Mouse (Mus musculus) midbrain, embryonic 11.5 days (tissue): Measurements from ENCODE around the gene Ankrd60. TPM values are rescaled to one million over a fixed set of nuclear protein-coding genes. Genes with fewer than 3 reads are reported as not detected.

ENCODE experiments used
- ATAC-seq: fragments of 200-750 bp; cut with Nextera tagmentation; 2 replicates; pipeline ENCODE4 v1.8.0; 2017; ENCODE audit warnings: moderate TSS enrichment, moderate library complexity; ENCODE audit not compliant: low FRiP score
- DNase-seq: peaks from one replicate; pipeline ENCODE4 v3.0.0; 2015; ENCODE audit warnings: low spot score; ENCODE audit errors: missing footprints
- H3K27ac ChIP-seq: fragments of 300-500 bp; sonication (generic); 2 replicates; pipeline ENCODE4 v1.5.1; 2014; ENCODE audit warnings: low read depth, low read length
- H3K27me3 ChIP-seq: fragments of 300-500 bp; sonication (generic); 2 replicates; pipeline ENCODE4 v1.6.1; 2014; ENCODE audit warnings: mild to moderate bottlenecking, low read length, moderate library complexity, mixed read lengths; ENCODE audit not compliant: control insufficient read depth, insufficient read depth
- H3K36me3 ChIP-seq: fragments of 300-500 bp; sonication (generic); 2 replicates; pipeline ENCODE4 v1.6.1; 2014; ENCODE audit warnings: mild to moderate bottlenecking, low read length, moderate library complexity, mixed read lengths; ENCODE audit not compliant: control insufficient read depth, insufficient read depth
- H3K4me1 ChIP-seq: fragments of 300-500 bp; sonication (generic); 2 replicates; pipeline ENCODE4 v1.6.1; 2014; ENCODE audit warnings: low read length; ENCODE audit not compliant: control insufficient read depth, insufficient read depth
- H3K4me2 ChIP-seq: fragments of 300-500 bp; sonication (generic); 2 replicates; pipeline ENCODE4 v1.6.1; 2014; ENCODE audit warnings: mild to moderate bottlenecking, moderate library complexity
- H3K4me3 ChIP-seq: fragments of 300-500 bp; sonication (generic); 2 replicates; pipeline ENCODE4 v1.5.1; 2014; ENCODE audit warnings: low read depth, low read length
- H3K9ac ChIP-seq: fragments of 300-500 bp; sonication (generic); 2 replicates; pipeline ENCODE4 v1.6.1; 2014; ENCODE audit warnings: low read length
- H3K9me3 ChIP-seq: fragments of 300-500 bp; sonication (generic); 2 replicates; pipeline ENCODE4 v1.6.1; 2016; ENCODE audit warnings: low read length; ENCODE audit not compliant: control insufficient read depth
- WGBS: fragments of 180-500 bp; shearing (Covaris S2); extraction: QIAGEN DNeasy Blood & Tissue Kit; methylation state at CpG from one replicate; pipeline ENCODE4 v1.1.7; 2014; 5-methylcytosine and 5-hydroxymethylcytosine counted together
- polyA plus RNA-seq: library from polyadenylated mRNA; unstranded; fragments of >200 nt; fragmentation: Nextera tagmentation; extraction: Ambion mirVana; gene quantifications from 2 replicates; pipeline ENCODE4 v1.2.1, GENCODE M21; 2014

The Ankrd60 gene
- polyA plus RNA-seq, 1 experiment from 2014 or later: not detected

GRCm38 (mm10) chr2:173587411-173587810 is 9.2 kb upstream of the Ankrd60 start:
- Histone ChIP-seq H3K4me1 (no peaks in the 10 kb centered on the region), H3K9me3 (no peaks in the 10 kb centered on the region), H3K4me2 (no peak overlapping the region), H3K9ac (no peak overlapping the region), H3K36me3 (no peaks in the 10 kb centered on the region), H3K4me3 (no peak overlapping the region), H3K27ac (no peak overlapping the region), H3K27me3 (peaks cover 19% of the 10 kb centered on the region)
- 80% methylated on average over 5 of the region's 5 CpGs for WGBS
- no peak for ATAC-seq
- DNase-seq: no peak

- Histone ChIP-seq H3K4me2 (peak overlapping the region; percentile 65), H3K4me1 (no peaks in the 10 kb centered on the region), H3K36me3 (no peaks in the 10 kb centered on the region), H3K27ac (no peak overlapping the region), H3K9ac (peak overlapping the region; percentile 47), H3K27me3 (peaks cover 19% of the 10 kb centered on the region), H3K4me3 (peak overlapping the region; percentile 31), H3K9me3 (no peaks in the 10 kb centered on the region)
- ATAC-seq (peak; percentile 65), DNase-seq (peak; percentile 99)
- WGBS: under 1% methylated on average over 68 of the region's 68 CpGs
These were observed 8.2 kb upstream of the Ankrd60 start for GRCm38 (mm10) chr2:173586118-173586968.

GRCm38 (mm10) chr2:173585387-173586117 is 7.4 kb upstream of the Ankrd60 start:
- under 1% methylated on average over 54 of the region's 54 CpGs for WGBS
- Histone ChIP-seq H3K27ac (no peak overlapping the region), H3K4me3 (peak overlapping the region; percentile 31), H3K27me3 (peaks cover 19% of the 10 kb centered on the region), H3K9me3 (no peaks in the 10 kb centered on the region), H3K4me2 (peak overlapping the region; percentile 65), H3K36me3 (no peaks in the 10 kb centered on the region), H3K4me1 (no peaks in the 10 kb centered on the region), H3K9ac (peak overlapping the region; percentile 47)
- ATAC-seq: peak; percentile 90
- DNase-seq: peak; percentile 98

GRCm38 (mm10) chr2:173584361-173584760 is 6.2 kb upstream of the Ankrd60 start:
- H3K9ac ChIP-seq: no peak overlapping the region
- no peaks in the 10 kb centered on the region for H3K9me3 ChIP-seq
- WGBS: 44% methylated on average over 15 of the region's 15 CpGs
- no peak overlapping the region for H3K4me2 ChIP-seq
- H3K4me3 ChIP-seq: no peak overlapping the region
- ATAC-seq: no peak
- peaks cover 19% of the 10 kb centered on the region for H3K27me3 ChIP-seq
- H3K4me1 ChIP-seq: no peaks in the 10 kb centered on the region
- H3K27ac ChIP-seq: no peak overlapping the region
- DNase-seq: no peak
- H3K36me3 ChIP-seq: no peaks in the 10 kb centered on the region

- ATAC-seq: no peak
- Histone ChIP-seq H3K27me3 (peaks cover 19% of the 10 kb centered on the region), H3K4me1 (peaks cover 1% of the 10 kb centered on the region; the same call in 1 of the 2 replicates), H3K27ac (no peak overlapping the region), H3K9ac (no peak overlapping the region), H3K36me3 (no peaks in the 10 kb centered on the region), H3K4me2 (no peak overlapping the region), H3K4me3 (no peak overlapping the region), H3K9me3 (no peaks in the 10 kb centered on the region)
- WGBS: 41% methylated on average over 5 of the region's 5 CpGs
- DNase-seq: peak; percentile 90
These were observed 5.3 kb upstream of the Ankrd60 start for GRCm38 (mm10) chr2:173583455-173583854.

- H3K27me3 ChIP-seq: peaks cover 19% of the 10 kb centered on the region
These were observed 4.7 kb upstream of the Ankrd60 start for GRCm38 (mm10) chr2:173582903-173583302.

GRCm38 (mm10) chr2:173581096-173581495 is 2.9 kb upstream of the Ankrd60 start:
- ATAC-seq (no peak), DNase-seq (peak; percentile 90)
- Histone ChIP-seq H3K36me3 (no peaks in the 10 kb centered on the region), H3K9ac (no peak overlapping the region), H3K27me3 (peaks cover 19% of the 10 kb centered on the region), H3K4me3 (no peak overlapping the region), H3K4me2 (no peak overlapping the region), H3K4me1 (peaks cover 6% of the 10 kb centered on the region; the same call in 1 of the 2 replicates), H3K9me3 (no peaks in the 10 kb centered on the region), H3K27ac (no peak overlapping the region)

More at GRCm38 (mm10) chr2:173582903-173583302, 4.7 kb upstream of the Ankrd60 start:
- no peak overlapping the region for H3K27ac ChIP-seq
- H3K9me3 ChIP-seq: no peaks in the 10 kb centered on the region
- WGBS: 85% methylated on average over 3 of the region's 3 CpGs
- no peak overlapping the region for H3K4me2 ChIP-seq
- no peak overlapping the region for H3K9ac ChIP-seq
- no peak for ATAC-seq
- no peak for DNase-seq
- peaks cover 6% of the 10 kb centered on the region; the same call in 1 of the 2 replicates for H3K4me1 ChIP-seq
- no peaks in the 10 kb centered on the region for H3K36me3 ChIP-seq
- H3K4me3 ChIP-seq: no peak overlapping the region

- no peak overlapping the region for H3K9ac ChIP-seq
- DNase-seq (no peak), ATAC-seq (0 out of 2 replicates have a peak, but pooled peaks have one; percentile 3)
- H3K9me3 ChIP-seq: no peaks in the 10 kb centered on the region
- H3K27me3 ChIP-seq: peaks cover 2% of the 10 kb centered on the region
- H3K4me2 ChIP-seq: peak overlapping the region; percentile 86
- H3K36me3 ChIP-seq: no peaks in the 10 kb centered on the region
- H3K27ac ChIP-seq: no peak overlapping the region
- H3K4me1 ChIP-seq: peaks cover 6% of the 10 kb centered on the region; the same call in 1 of the 2 replicates
- WGBS: 32% methylated on average over 8 of the region's 8 CpGs
- peak overlapping the region; percentile 41 for H3K4me3 ChIP-seq
These were observed 430 bp upstream of the Ankrd60 start for GRCm38 (mm10) chr2:173578595-173578994.

GRCm38 (mm10) chr2:173564179-173564578 is 14.0 kb downstream of the Ankrd60 start:
- DNase-seq: no peak
- ATAC-seq: no peak

More at GRCm38 (mm10) chr2:173564179-173564578, 14.0 kb downstream of the Ankrd60 start:
- Histone ChIP-seq H3K4me1 (no peaks in the 10 kb centered on the region), H3K27ac (no peak overlapping the region), H3K4me2 (no peak overlapping the region), H3K9ac (no peak overlapping the region), H3K9me3 (no peaks in the 10 kb centered on the region), H3K36me3 (no peaks in the 10 kb centered on the region), H3K4me3 (no peak overlapping the region), H3K27me3 (no peaks in the 10 kb centered on the region)
- WGBS: 70% methylated on average over 9 of the region's 9 CpGs
